Mouse (Mus musculus) spleen, adult 2 months (tissue): ENCODE measurements around the gene Gm38431. TPM values are rescaled to one million over a fixed set of nuclear protein-coding genes. Genes with fewer than 3 reads are reported as not detected.
A peak's percentile ranks its signal among the peaks of the same experiment; 100 is the strongest.

Experiments used
- DNase-seq, 2 experiments: peaks; one replicate each; pipeline versions ENCODE4 v3.0.0 to v3.0.0-alpha.2; 2012 to 2021; ENCODE audit warnings: low spot score in 2 of 2, low read depth in 1 of 2
- H3K27ac ChIP-seq: fragments of 200-500 bp; 2 replicates; pipeline ENCODE4 v1.5.1; 2012; ENCODE audit warnings: low read length, inconsistent platforms; ENCODE audit not compliant: insufficient read depth
- H3K27me3 ChIP-seq: fragments of 200-500 bp; 2 replicates; pipeline ENCODE4 v1.6.1; 2012; ENCODE audit warnings: mild to moderate bottlenecking, moderate library complexity, low read length, inconsistent platforms; ENCODE audit not compliant: control insufficient read depth, insufficient read depth
- H3K36me3 ChIP-seq: fragments of 200-500 bp; 2 replicates; pipeline ENCODE4 v1.6.1; 2012; ENCODE audit warnings: mild to moderate bottlenecking, low read length, inconsistent platforms; ENCODE audit not compliant: control insufficient read depth, insufficient read depth
- H3K4me1 ChIP-seq: fragments of 200-500 bp; 2 replicates; pipeline ENCODE4 v1.6.1; 2011; ENCODE audit warnings: inconsistent platforms; ENCODE audit not compliant: control insufficient read depth, insufficient read depth, insufficient read length
- H3K4me3 ChIP-seq: fragments of 200-500 bp; 2 replicates; pipeline ENCODE4 v1.5.1; 2011; ENCODE audit warnings: mild to moderate bottlenecking, inconsistent platforms; ENCODE audit not compliant: insufficient read depth, insufficient read length; ENCODE audit errors: extremely low read depth
- CTCF ChIP-seq: fragments of 200-500 bp; IDR thresholded peaks from 2 replicates; pipeline ENCODE4 v1.5.1; 2011; ENCODE audit warnings: mild to moderate bottlenecking, inconsistent platforms; ENCODE audit not compliant: insufficient read depth, insufficient read length, insufficient replicate concordance; ENCODE audit errors: extremely low read depth
- POLR2A ChIP-seq: fragments of 200-500 bp; IDR thresholded peaks from 2 replicates; pipeline ENCODE4 v1.6.1; 2011; ENCODE audit warnings: low read depth, low read length, inconsistent platforms
- WGBS: fragments of 180-500 bp; shearing (Covaris S2); methylation state at CpG from one replicate; pipeline ENCODE4 v1.1.7; 2018; 5-methylcytosine and 5-hydroxymethylcytosine counted together
- polyA plus RNA-seq: library from polyadenylated mRNA; depleted of rRNA; stranded (reverse); fragments of >200 nt; gene quantifications from 2 replicates; pipeline ENCODE4 v1.2.3, GENCODE M21; 2012

Gm38431 gene
- polyA plus RNA-seq, 1 experiment = 5.2 TPM

DNA sequence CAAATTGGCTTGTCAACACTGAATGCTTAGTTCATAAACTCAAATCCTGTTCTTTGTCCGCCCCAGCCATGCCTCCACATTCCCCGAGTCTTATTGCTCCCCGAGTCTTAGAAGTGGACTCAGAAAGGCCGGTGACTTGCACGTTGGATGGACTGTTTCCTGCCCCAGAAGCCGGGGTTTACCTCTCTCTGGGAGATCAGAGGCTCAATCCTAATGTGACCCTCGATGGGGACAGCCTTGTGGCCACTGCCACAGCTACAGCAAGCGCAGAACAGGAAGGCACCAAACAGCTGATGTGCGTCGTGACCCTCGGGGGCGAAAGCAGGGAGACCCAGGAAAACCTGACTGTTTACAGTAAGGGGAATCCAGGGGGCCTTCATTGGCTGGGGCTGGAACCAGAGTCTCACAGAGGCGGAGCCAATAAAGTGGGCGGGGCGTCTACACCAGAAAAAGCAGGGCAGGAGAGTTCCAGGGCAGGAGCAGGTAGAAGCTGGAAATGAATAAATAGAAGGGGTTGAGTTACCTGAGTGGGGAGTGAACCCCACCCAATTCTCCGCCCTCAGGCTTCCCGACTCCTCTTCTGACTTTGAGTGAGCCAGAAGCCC lies 57.2 kb downstream of the Gm38431 start:
- DNase-seq = no peak
- Histone ChIP-seq H3K4me1 (peaks cover 21% of the 10 kb centered on the region), H3K4me3 (no peak overlapping the region), H3K36me3 (no peaks in the 10 kb centered on the region), H3K27me3 (peaks cover 28% of the 10 kb centered on the region), H3K27ac (no peak overlapping the region)
- 15% methylated on average over 17 of the region's 17 CpGs for WGBS
- TF ChIP-seq POLR2A = no peak
- TF ChIP-seq CTCF = no peak

- no peak; the same call in 1 of the 2 replicates for TF ChIP-seq POLR2A
- no peak for TF ChIP-seq CTCF
- no peak overlapping the region for H3K27ac ChIP-seq
- peaks cover under 1% of the 10 kb centered on the region for H3K36me3 ChIP-seq
- DNase-seq = peak; percentile 67 to 82
- H3K27me3 ChIP-seq = peaks cover 26% of the 10 kb centered on the region
- peak overlapping the region; percentile 65 for H3K4me3 ChIP-seq
- under 1% methylated on average over 34 of the region's 34 CpGs for WGBS
- H3K4me1 ChIP-seq = peaks cover 22% of the 10 kb centered on the region
Observed at GRCm38 (mm10) chr9:21033136-21033535, 58.7 kb downstream of the Gm38431 start.

- H3K4me3 ChIP-seq = peak overlapping the region; percentile 65; the same call in 1 of the 2 replicates
- no peak overlapping the region for H3K27ac ChIP-seq
- WGBS = 6% methylated on average over 7 of the region's 7 CpGs
- DNase-seq = no peak
- H3K4me1 ChIP-seq = peaks cover 22% of the 10 kb centered on the region
- TF ChIP-seq CTCF (no peak), POLR2A (no peak)
- H3K36me3 ChIP-seq = peaks cover 5% of the 10 kb centered on the region
- peaks cover 25% of the 10 kb centered on the region for H3K27me3 ChIP-seq
Observed at GRCm38 (mm10) chr9:21032491-21032890, 59.3 kb downstream of the Gm38431 start.

GRCm38 (mm10) chr9:21031896-21032351 lies 59.9 kb downstream of the Gm38431 start, which contains the start of gene Icam5:
Gene Icam5, plus strand, starts transcription at chr9:21032073.
- peak within 1 kb of the TSS; percentile 77 for H3K27ac ChIP-seq
- H3K27me3 ChIP-seq = peaks cover 25% of the 10 kb centered on the region
- no peak for DNase-seq

GRCm38 (mm10) chr9:21031251-21031895 lies 60.4 kb downstream of the Gm38431 start:
- peak in 1 of 2 experiments; percentile 55 for DNase-seq
- peak overlapping the region; percentile 77 for H3K27ac ChIP-seq
- peaks cover 22% of the 10 kb centered on the region for H3K4me1 ChIP-seq
- H3K36me3 ChIP-seq = peaks cover 16% of the 10 kb centered on the region
- TF ChIP-seq CTCF = no peak
- TF ChIP-seq POLR2A = no peak
- peaks cover 21% of the 10 kb centered on the region for H3K27me3 ChIP-seq
- peak overlapping the region; percentile 68 for H3K4me3 ChIP-seq
- under 1% methylated on average over 36 of the region's 36 CpGs for WGBS

More at GRCm38 (mm10) chr9:21031896-21032351, 59.9 kb downstream of the Gm38431 start, which contains the start of gene Icam5:
- no peak for TF ChIP-seq CTCF
- TF ChIP-seq POLR2A = no peak
- Histone ChIP-seq H3K4me1 (peaks cover 22% of the 10 kb centered on the region), H3K36me3 (peaks cover 11% of the 10 kb centered on the region), H3K4me3 (peak within 1 kb of the TSS; percentile 68)
- under 1% methylated on average over 35 of the region's 35 CpGs for WGBS

- peak overlapping the region; percentile 68 for H3K4me3 ChIP-seq
- TF ChIP-seq CTCF (peak; percentile 51; the same call in 1 of the 2 replicates), POLR2A (no peak)
- peak; percentile 92 to 97 for DNase-seq
- peaks cover 22% of the 10 kb centered on the region for H3K4me1 ChIP-seq
- 1% methylated on average over 13 of the region's 13 CpGs for WGBS
- H3K36me3 ChIP-seq = peaks cover 21% of the 10 kb centered on the region
- H3K27me3 ChIP-seq = peaks cover 17% of the 10 kb centered on the region
- H3K27ac ChIP-seq = peak overlapping the region; percentile 77
Observed at GRCm38 (mm10) chr9:21030781-21031250, 61.0 kb downstream of the Gm38431 start.
